Mouse (Mus musculus): ENCODE measurements around the gene Stard13.

GRCm38 (mm10) chr5:151004216-151004755 is 229.3 kb downstream of the Stard13 start:
- TF ChIP-seq CTCF (IDR thresholded peaks at IDR 0.05; ENCODE audit: low read depth, low read length), result no peak
- no peak for TF ChIP-seq POLR2A (IDR thresholded peaks at IDR 0.05; ENCODE audit: borderline replicate concordance, low read depth, low read length)
